Mouse (Mus musculus): Measurements from ENCODE around the gene Ankrd44. TPM values are rescaled to one million over a fixed set of nuclear protein-coding genes. Genes with fewer than 3 reads are reported as not detected.
A peak's percentile ranks its signal among the peaks of the same experiment; 100 is the strongest.

Gene Ankrd44
- polyA plus RNA-seq, 1 experiment from 2014 or later = 19.2 TPM

GRCm38 (mm10) chr1:54933646-54934045 lies 7.5 kb upstream of the Ankrd44 start:
- no peak overlapping the region for H3K27ac ChIP-seq (replicated peaks)
- H3K9me3 ChIP-seq = no peaks in the 10 kb centered on the region
- no peaks in the 10 kb centered on the region for H3K36me3 ChIP-seq (replicated peaks)
- WGBS = 93% methylated on average over 5 of the region's 5 CpGs
- H3K4me3 ChIP-seq = no peak overlapping the region
- no peaks in the 10 kb centered on the region for H3K27me3 ChIP-seq (replicated peaks; ENCODE audit: low read depth, poor library complexity, severe bottlenecking)
- peaks cover 17% of the 10 kb centered on the region for H3K4me1 ChIP-seq
- DNase-seq (ENCODE audit: low spot score) = no peak

- Histone ChIP-seq H3K9me3 (no peaks in the 10 kb centered on the region), H3K4me3 (no peak overlapping the region), H3K27ac (replicated peaks) (no peak overlapping the region), H3K4me1 (peaks cover 17% of the 10 kb centered on the region), H3K27me3 (replicated peaks; ENCODE audit: low read depth, poor library complexity, severe bottlenecking) (0 out of 2 replicates have a peak, but pooled peaks cover under 1% of the 10 kb centered on the region), H3K36me3 (replicated peaks) (no peaks in the 10 kb centered on the region)
- WGBS = 93% methylated on average over 1 of the region's 1 CpGs
- no peak for DNase-seq (ENCODE audit: low spot score)
Measured at GRCm38 (mm10) chr1:54932456-54933115, 6.4 kb upstream of the Ankrd44 start.

GRCm38 (mm10) chr1:54931231-54931630 lies 5.0 kb upstream of the Ankrd44 start:
- no peak overlapping the region for H3K4me3 ChIP-seq
- H3K27me3 ChIP-seq (replicated peaks; ENCODE audit: low read depth, poor library complexity, severe bottlenecking) = 0 out of 2 replicates have a peak, but pooled peaks cover 9% of the 10 kb centered on the region
- no peak overlapping the region for H3K27ac ChIP-seq (replicated peaks)
- WGBS = 52% methylated on average over 5 of the region's 5 CpGs
- no peaks in the 10 kb centered on the region for H3K36me3 ChIP-seq (replicated peaks)
- no peak for DNase-seq (ENCODE audit: low spot score)
- no peaks in the 10 kb centered on the region for H3K9me3 ChIP-seq
- peaks cover 25% of the 10 kb centered on the region for H3K4me1 ChIP-seq

GRCm38 (mm10) chr1:54930670-54931200 lies 4.5 kb upstream of the Ankrd44 start:
- Histone ChIP-seq H3K4me1 (peaks cover 27% of the 10 kb centered on the region), H3K4me3 (no peak overlapping the region), H3K9me3 (no peaks in the 10 kb centered on the region), H3K27me3 (replicated peaks; ENCODE audit: low read depth, poor library complexity, severe bottlenecking) (0 out of 2 replicates have a peak, but pooled peaks cover 9% of the 10 kb centered on the region), H3K27ac (replicated peaks) (no peak overlapping the region), H3K36me3 (replicated peaks) (no peaks in the 10 kb centered on the region)
- 54% methylated on average over 8 of the region's 8 CpGs for WGBS
- DNase-seq (ENCODE audit: low spot score) = no peak

GRCm38 (mm10) chr1:54925451-54925934 lies 694 bp downstream of the Ankrd44 start:
- peaks cover 20% of the 10 kb centered on the region for H3K27me3 ChIP-seq (replicated peaks; ENCODE audit: low read depth, poor library complexity, severe bottlenecking)
- DNase-seq (ENCODE audit: low spot score) = peak; percentile 65
- peaks cover 42% of the 10 kb centered on the region for H3K4me1 ChIP-seq
- no peaks in the 10 kb centered on the region for H3K9me3 ChIP-seq
- H3K36me3 ChIP-seq (replicated peaks) = no peaks in the 10 kb centered on the region
- peak overlapping the region; percentile 93 for H3K27ac ChIP-seq (replicated peaks)
- WGBS = 1% methylated on average over 30 of the region's 30 CpGs
- H3K4me3 ChIP-seq = peak overlapping the region; percentile 80

GRCm38 (mm10) chr1:54924760-54925159 lies 1.4 kb downstream of the Ankrd44 start:
- peaks cover 20% of the 10 kb centered on the region for H3K27me3 ChIP-seq (replicated peaks; ENCODE audit: low read depth, poor library complexity, severe bottlenecking)
- H3K4me1 ChIP-seq = peaks cover 40% of the 10 kb centered on the region
- no peaks in the 10 kb centered on the region for H3K36me3 ChIP-seq (replicated peaks)
- WGBS = 55% methylated on average over 7 of the region's 7 CpGs
- no peaks in the 10 kb centered on the region for H3K9me3 ChIP-seq
- H3K4me3 ChIP-seq = peak overlapping the region; percentile 80
- H3K27ac ChIP-seq (replicated peaks) = 0 out of 2 replicates have a peak overlapping the region, but pooled peaks have one; percentile 24
- no peak for DNase-seq (ENCODE audit: low spot score)

- DNase-seq (ENCODE audit: low spot score) = no peak
- no peaks in the 10 kb centered on the region for H3K9me3 ChIP-seq
- H3K4me1 ChIP-seq = peaks cover 40% of the 10 kb centered on the region
- 0 out of 2 replicates have a peak overlapping the region, but pooled peaks have one; percentile 2 for H3K27ac ChIP-seq (replicated peaks)
- H3K4me3 ChIP-seq = peak overlapping the region; percentile 80
- WGBS = 80% methylated on average over 4 of the region's 4 CpGs
- H3K36me3 ChIP-seq (replicated peaks) = no peaks in the 10 kb centered on the region
- H3K27me3 ChIP-seq (replicated peaks; ENCODE audit: low read depth, poor library complexity, severe bottlenecking) = peaks cover 20% of the 10 kb centered on the region
Measured at GRCm38 (mm10) chr1:54924309-54924685, 1.9 kb downstream of the Ankrd44 start.

- H3K4me1 ChIP-seq = peaks cover 40% of the 10 kb centered on the region
- H3K27ac ChIP-seq (replicated peaks) = no peak overlapping the region
- WGBS = 89% methylated on average over 6 of the region's 6 CpGs
- no peaks in the 10 kb centered on the region for H3K36me3 ChIP-seq (replicated peaks)
- peak overlapping the region; percentile 80; the same call in 1 of the 2 replicates for H3K4me3 ChIP-seq
- H3K27me3 ChIP-seq (replicated peaks; ENCODE audit: low read depth, poor library complexity, severe bottlenecking) = peaks cover 20% of the 10 kb centered on the region
- no peaks in the 10 kb centered on the region for H3K9me3 ChIP-seq
- no peak for DNase-seq (ENCODE audit: low spot score)
Measured at GRCm38 (mm10) chr1:54923366-54924308, 2.5 kb downstream of the Ankrd44 start.

GRCm38 (mm10) chr1:54922707-54923106 lies 3.5 kb downstream of the Ankrd44 start:
- Histone ChIP-seq H3K4me3 (no peak overlapping the region), H3K9me3 (no peaks in the 10 kb centered on the region), H3K36me3 (replicated peaks) (no peaks in the 10 kb centered on the region), H3K27ac (replicated peaks) (no peak overlapping the region), H3K4me1 (peaks cover 40% of the 10 kb centered on the region), H3K27me3 (replicated peaks; ENCODE audit: low read depth, poor library complexity, severe bottlenecking) (peaks cover 20% of the 10 kb centered on the region)
- no peak for DNase-seq (ENCODE audit: low spot score)
- WGBS = 84% methylated on average over 8 of the region's 8 CpGs

GRCm38 (mm10) chr1:54922025-54922574 lies 4.1 kb downstream of the Ankrd44 start:
- Histone ChIP-seq H3K4me1 (peaks cover 45% of the 10 kb centered on the region), H3K27me3 (replicated peaks; ENCODE audit: low read depth, poor library complexity, severe bottlenecking) (peaks cover 15% of the 10 kb centered on the region), H3K36me3 (replicated peaks) (no peaks in the 10 kb centered on the region), H3K4me3 (no peak overlapping the region), H3K27ac (replicated peaks) (no peak overlapping the region), H3K9me3 (no peaks in the 10 kb centered on the region)
- no peak for DNase-seq (ENCODE audit: low spot score)
- WGBS = 79% methylated on average over 12 of the region's 12 CpGs

GRCm38 (mm10) chr1:54920132-54920531 lies 6.1 kb downstream of the Ankrd44 start:
- WGBS = 93% methylated on average over 4 of the region's 4 CpGs
- no peaks in the 10 kb centered on the region for H3K9me3 ChIP-seq
- H3K36me3 ChIP-seq (replicated peaks) = no peaks in the 10 kb centered on the region
- H3K27me3 ChIP-seq (replicated peaks; ENCODE audit: low read depth, poor library complexity, severe bottlenecking) = peaks cover 12% of the 10 kb centered on the region
- H3K4me3 ChIP-seq = no peak overlapping the region
- H3K27ac ChIP-seq (replicated peaks) = no peak overlapping the region
- H3K4me1 ChIP-seq = peaks cover 47% of the 10 kb centered on the region
- DNase-seq (ENCODE audit: low spot score) = no peak

- Histone ChIP-seq H3K4me1 (peaks cover 52% of the 10 kb centered on the region), H3K27me3 (replicated peaks; ENCODE audit: low read depth, poor library complexity, severe bottlenecking) (no peaks in the 10 kb centered on the region), H3K9me3 (no peaks in the 10 kb centered on the region), H3K27ac (replicated peaks) (peak overlapping the region; percentile 54), H3K36me3 (replicated peaks) (no peaks in the 10 kb centered on the region), H3K4me3 (no peak overlapping the region)
- WGBS = 57% methylated on average over 4 of the region's 4 CpGs
- DNase-seq (ENCODE audit: low spot score) = no peak
Measured at GRCm38 (mm10) chr1:54916456-54916855, 9.7 kb downstream of the Ankrd44 start.
